Comparison of ENCODE assay signal across 17 mouse cellular contexts in the genomic region with DNA sequence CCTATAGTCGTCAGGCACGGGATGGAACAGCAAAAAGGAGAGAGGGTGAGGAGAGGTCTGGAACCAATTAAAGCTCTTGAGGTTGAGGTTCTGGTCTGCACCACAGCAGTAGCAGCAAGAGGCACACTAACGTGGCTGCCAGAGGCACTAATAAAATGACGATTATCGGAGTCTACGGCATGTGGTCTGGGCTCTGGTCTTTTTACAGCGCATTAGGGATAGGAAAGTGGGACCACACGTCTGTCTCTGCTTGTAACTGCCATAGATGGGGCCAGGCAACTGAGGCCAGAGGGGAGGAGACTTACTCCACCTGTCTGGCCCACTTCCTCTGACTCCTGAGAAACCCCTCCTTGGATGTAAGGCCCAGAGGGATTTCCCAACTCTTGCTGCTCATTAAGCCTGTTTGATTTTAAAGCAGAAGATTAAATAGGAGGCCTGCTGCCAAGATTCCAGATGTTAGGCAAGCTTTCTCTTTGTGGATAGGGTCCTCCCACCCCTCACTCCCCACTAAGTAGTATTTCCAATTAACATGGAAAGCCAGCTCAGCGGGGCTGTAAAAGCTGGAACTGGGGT.
DNase-seq lines count a peak whose midpoint lies in the region; ATAC-seq and TF ChIP-seq lines count a peak whose summit lies in the region.
"Had no signal": no experiment of that assay in that cellular context is flagged by ENCODE, and none has a peak within 500 bp of the region (broad histone marks: within the 10 kb centered on the region; RNA-seq: fewer than 3 reads in every experiment).

No protein-coding gene starts in this region.

- peak; percentile 63 for DNase-seq in forebrain, embryonic 14.5 days (ENCODE audit: low spot score)
- no peak for DNase-seq in lung, adult 2 months
- DNase-seq in embryonic facial prominence, embryonic 14.5 days (ENCODE audit: low spot score): peak; percentile 85
- no peak for DNase-seq in adrenal gland, postnatal 14 days
- DNase-seq in liver, embryonic 11.5 days (ENCODE audit: low spot score): no peak
- DNase-seq: B cell, adult 2 months; cerebellum, adult 8-10 months; heart, postnatal 4 days; lung, postnatal 36 days had no signal

- H3K4me2 ChIP-seq in forebrain, embryonic 14.5 days (ENCODE audit: low read length): no peak overlapping the region
- H3K4me2 ChIP-seq in forebrain, embryonic 13.5 days: no peak overlapping the region
- no peak overlapping the region for H3K4me2 ChIP-seq in lung, embryonic 16.5 days (ENCODE audit: low read depth, low read length)
- no peak overlapping the region for H3K4me2 ChIP-seq in embryonic facial prominence, embryonic 14.5 days (ENCODE audit: low read depth, low read length)
- no peak overlapping the region for H3K4me2 ChIP-seq in limb, embryonic 15.5 days
- no peak overlapping the region for H3K4me2 ChIP-seq in liver, embryonic 11.5 days
- H3K4me2 ChIP-seq: heart, embryonic 11.5 days; intestine, embryonic 15.5 days had no signal

- H3K9ac ChIP-seq in forebrain, embryonic 14.5 days (ENCODE audit: low read length): no peak overlapping the region
- H3K9ac ChIP-seq in forebrain, embryonic 13.5 days: no peak overlapping the region
- no peak overlapping the region for H3K9ac ChIP-seq in lung, embryonic 16.5 days (ENCODE audit: low read length)
- H3K9ac ChIP-seq in embryonic facial prominence, embryonic 14.5 days (ENCODE audit: low read depth, low read length): no peak overlapping the region
- H3K9ac ChIP-seq in limb, embryonic 15.5 days: no peak overlapping the region
- no peak overlapping the region for H3K9ac ChIP-seq in liver, embryonic 11.5 days (ENCODE audit: low read depth, low read length)
- H3K9ac ChIP-seq: intestine, embryonic 15.5 days had no signal

- H3K4me3 ChIP-seq in forebrain, embryonic 14.5 days (ENCODE audit: low read depth, low read length): no peak overlapping the region
- no peak overlapping the region for H3K4me3 ChIP-seq in forebrain, embryonic 13.5 days
- no peak overlapping the region for H3K4me3 ChIP-seq in lung, embryonic 16.5 days (ENCODE audit: low read length)
- H3K4me3 ChIP-seq in lung, adult 2 months (replicated peaks; ENCODE audit: extremely low read depth, low read depth, low read length): no peak overlapping the region
- H3K4me3 ChIP-seq in embryonic facial prominence, embryonic 14.5 days (ENCODE audit: low read depth, low read length): no peak overlapping the region
- no peak overlapping the region for H3K4me3 ChIP-seq in limb, embryonic 15.5 days
- no peak overlapping the region for H3K4me3 ChIP-seq in liver, embryonic 11.5 days (ENCODE audit: low read depth, low read length)
- H3K4me3 ChIP-seq: intestine, embryonic 15.5 days had no signal

- H3K27me3 ChIP-seq in forebrain, embryonic 14.5 days (replicated peaks; ENCODE audit: control insufficient read depth, insufficient read depth, low read length): no peaks in the 10 kb centered on the region
- no peaks in the 10 kb centered on the region for H3K27me3 ChIP-seq in forebrain, embryonic 13.5 days
- H3K27me3 ChIP-seq in lung, embryonic 16.5 days (ENCODE audit: control insufficient read depth, insufficient read depth, low read depth, low read length): no peaks in the 10 kb centered on the region
- H3K27me3 ChIP-seq in embryonic facial prominence, embryonic 14.5 days (replicated peaks; ENCODE audit: control insufficient read depth, insufficient read depth, low read length): no peaks in the 10 kb centered on the region
- H3K27me3 ChIP-seq in limb, embryonic 15.5 days: no peaks in the 10 kb centered on the region
- H3K27me3 ChIP-seq in liver, embryonic 11.5 days (replicated peaks; ENCODE audit: control insufficient read depth, insufficient read depth, low read length): no peaks in the 10 kb centered on the region
- H3K27me3 ChIP-seq: intestine, embryonic 15.5 days had no signal

- 43% methylated on average over 9 of the region's 9 CpGs for WGBS in forebrain, embryonic 14.5 days
- WGBS in forebrain, embryonic 13.5 days: 54% methylated on average over 9 of the region's 9 CpGs
- 70% methylated on average over 9 of the region's 9 CpGs for WGBS in lung, embryonic 16.5 days
- WGBS in lung, adult 2 months: 73% methylated on average over 9 of the region's 9 CpGs
- 29% methylated on average over 9 of the region's 9 CpGs for WGBS in embryonic facial prominence, embryonic 14.5 days
- 13% methylated on average over 9 of the region's 9 CpGs for WGBS in limb, embryonic 15.5 days
- whole genome bisulfite sequencing in liver, embryonic 11.5 days: 73% methylated on average over 9 of the region's 9 CpGs

- ATAC-seq in forebrain, embryonic 14.5 days: no peak
- no peak for ATAC-seq in forebrain, embryonic 13.5 days
- peak; percentile 69 for ATAC-seq in lung, embryonic 16.5 days (ENCODE audit: low read depth)
- peak; percentile 50; the same call in 1 of the 2 replicates for ATAC-seq in embryonic facial prominence, embryonic 14.5 days (ENCODE audit: low read depth)
- peak; percentile 89 for ATAC-seq in limb, embryonic 15.5 days (ENCODE audit: insufficient number of reproducible peaks, low FRiP score, low TSS enrichment, low read depth)
- no peak for ATAC-seq in liver, embryonic 11.5 days (replicated peaks; ENCODE audit: low FRiP score)
- ATAC-seq: activated CD4-positive, CD25-positive, alpha-beta regulatory T cell, adult 4 months; intestine, embryonic 15.5 days; midbrain, embryonic 16.5 days had no signal

- H3K36me3 ChIP-seq in forebrain, embryonic 14.5 days (ENCODE audit: control insufficient read depth, insufficient read depth, low read length): no peaks in the 10 kb centered on the region
- H3K36me3 ChIP-seq in forebrain, embryonic 13.5 days (ENCODE audit: poor library complexity, severe bottlenecking): no peaks in the 10 kb centered on the region
- H3K36me3 ChIP-seq in lung, embryonic 16.5 days (ENCODE audit: control insufficient read depth, insufficient read depth, low read length): no peaks in the 10 kb centered on the region
- H3K36me3 ChIP-seq in embryonic facial prominence, embryonic 14.5 days (ENCODE audit: control insufficient read depth, insufficient read depth, low read length): 0 out of 2 replicates have a peak, but pooled peaks cover 4% of the 10 kb centered on the region
- no peaks in the 10 kb centered on the region for H3K36me3 ChIP-seq in limb, embryonic 15.5 days
- H3K36me3 ChIP-seq in liver, embryonic 11.5 days (ENCODE audit: control insufficient read depth, insufficient read depth, low read length): no peaks in the 10 kb centered on the region
- H3K36me3 ChIP-seq: G1E; intestine, embryonic 15.5 days had no signal

- no peaks in the 10 kb centered on the region for H3K9me3 ChIP-seq in forebrain, embryonic 14.5 days (replicated peaks; ENCODE audit: control insufficient read depth, low read length)
- H3K9me3 ChIP-seq in forebrain, embryonic 13.5 days (replicated peaks): no peaks in the 10 kb centered on the region
- no peaks in the 10 kb centered on the region for H3K9me3 ChIP-seq in lung, embryonic 16.5 days (ENCODE audit: control insufficient read depth, low read length)
- no peaks in the 10 kb centered on the region for H3K9me3 ChIP-seq in embryonic facial prominence, embryonic 14.5 days (ENCODE audit: control insufficient read depth, low read length)
- no peaks in the 10 kb centered on the region for H3K9me3 ChIP-seq in limb, embryonic 15.5 days
- H3K9me3 ChIP-seq in liver, embryonic 11.5 days (ENCODE audit: control insufficient read depth, low read length): no peaks in the 10 kb centered on the region
- H3K9me3 ChIP-seq: G1E; intestine, embryonic 15.5 days had no signal

- no peak overlapping the region for H3K27ac ChIP-seq in forebrain, embryonic 14.5 days (ENCODE audit: low read depth, low read length)
- H3K27ac ChIP-seq in forebrain, embryonic 13.5 days: no peak overlapping the region
- no peak overlapping the region for H3K27ac ChIP-seq in lung, embryonic 16.5 days (ENCODE audit: low read length)
- H3K27ac ChIP-seq in embryonic facial prominence, embryonic 14.5 days (replicated peaks; ENCODE audit: low read depth, low read length): no peak overlapping the region
- H3K27ac ChIP-seq in limb, embryonic 15.5 days: 0 out of 2 replicates have a peak overlapping the region, but pooled peaks have one; percentile 34
- no peak overlapping the region for H3K27ac ChIP-seq in liver, embryonic 11.5 days (ENCODE audit: low read depth, low read length)
- H3K27ac ChIP-seq: intestine, embryonic 15.5 days had no signal

- peaks cover 6% of the 10 kb centered on the region; the same call in 1 of the 2 replicates for H3K4me1 ChIP-seq in forebrain, embryonic 14.5 days (ENCODE audit: control insufficient read depth, insufficient read depth, low read length)
- H3K4me1 ChIP-seq in forebrain, embryonic 13.5 days: peaks cover 17% of the 10 kb centered on the region
- H3K4me1 ChIP-seq in lung, embryonic 16.5 days (replicated peaks; ENCODE audit: control insufficient read depth, insufficient read depth, low read length): peaks cover 7% of the 10 kb centered on the region; the same call in 1 of the 2 replicates
- peaks cover 8% of the 10 kb centered on the region for H3K4me1 ChIP-seq in lung, adult 2 months (ENCODE audit: control insufficient read depth, insufficient read depth, low read length)
- H3K4me1 ChIP-seq in embryonic facial prominence, embryonic 14.5 days (ENCODE audit: control insufficient read depth, insufficient read depth, low read length): peaks cover 29% of the 10 kb centered on the region
- peaks cover 61% of the 10 kb centered on the region for H3K4me1 ChIP-seq in limb, embryonic 15.5 days
- no peaks in the 10 kb centered on the region for H3K4me1 ChIP-seq in liver, embryonic 11.5 days (replicated peaks; ENCODE audit: control insufficient read depth, insufficient read depth, low read length)
- H3K4me1 ChIP-seq: intestine, embryonic 15.5 days had no signal

- no peak for TF ChIP-seq CTCF in lung, adult 2 months (IDR thresholded peaks at IDR 0.05; ENCODE audit: insufficient read depth, low read length)

- TF ChIP-seq POLR2A in lung, adult 2 months (IDR thresholded peaks at IDR 0.05; ENCODE audit: borderline replicate concordance, extremely low read depth, low read depth, low read length): no peak

Comparison
In these comparisons a context has a peak if more than half of its experiments do, and no peak if none do; other contexts are left out.
1. ATAC-seq: peak in lung, embryonic 16.5 days (single experiment), embryonic facial prominence, embryonic 14.5 days (single experiment) and limb, embryonic 15.5 days (single experiment); none in forebrain, embryonic 14.5 days (single experiment), forebrain, embryonic 13.5 days (single experiment) and liver, embryonic 11.5 days (single experiment).
2. DNase-seq: peak in forebrain, embryonic 14.5 days (single experiment) and embryonic facial prominence, embryonic 14.5 days (single experiment); none in lung, adult 2 months (single experiment), adrenal gland, postnatal 14 days (single experiment) and liver, embryonic 11.5 days (single experiment).